In the genomic region with DNA sequence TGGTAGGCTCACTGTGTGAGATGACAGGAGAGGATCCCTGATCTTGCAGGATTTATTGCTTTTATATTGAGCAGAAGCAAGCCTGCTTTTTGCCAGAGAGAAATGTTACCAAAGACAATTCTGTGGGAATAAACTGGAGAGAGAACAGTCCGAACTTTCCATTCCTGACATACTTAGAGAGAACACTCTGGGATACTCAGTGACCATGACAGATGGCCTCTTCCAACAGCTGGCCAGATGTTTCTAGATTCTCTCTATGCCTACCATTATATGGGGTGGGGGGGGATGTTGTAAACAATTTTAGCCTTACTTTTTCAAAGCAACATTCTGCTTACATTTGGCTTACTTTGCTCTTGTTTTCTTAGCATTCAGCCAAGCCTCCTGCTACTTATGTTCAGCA, we compare ENCODE assay signal across 24 mouse cellular contexts.
"Had no signal": no experiment of that assay in that cellular context is flagged by ENCODE, and none has a peak within 500 bp of the region (broad histone marks: within the 10 kb centered on the region; RNA-seq: fewer than 3 reads in every experiment).

No protein-coding gene starts in this region.

- DNase-seq: forebrain, postnatal 0 days; gastrocnemius, postnatal 14 days; gastrocnemius, postnatal 36 days; heart, adult 11 months; heart, adult 2 months; heart, postnatal 14 days; heart, postnatal 36 days; kidney, adult 11 months; kidney, adult 2 months; kidney, adult 9 months; kidney, postnatal 14 days; kidney, postnatal 36 days; liver had no signal

- ATAC-seq: forebrain, postnatal 0 days; hindbrain, postnatal 0 days had no signal

- H3K27me3 ChIP-seq: heart, embryonic 13.5 days; heart, embryonic 15.5 days; hindbrain, embryonic 13.5 days; hindbrain, embryonic 15.5 days; kidney, embryonic 15.5 days; limb, embryonic 12.5 days had no signal

- H3K4me1 ChIP-seq: heart, embryonic 13.5 days; heart, embryonic 15.5 days; hindbrain, embryonic 13.5 days; hindbrain, embryonic 15.5 days; kidney, embryonic 15.5 days; limb, embryonic 10.5 days; limb, embryonic 12.5 days had no signal

- H3K36me3 ChIP-seq: heart, embryonic 13.5 days; heart, embryonic 15.5 days; hindbrain, embryonic 13.5 days; hindbrain, embryonic 15.5 days; kidney, embryonic 15.5 days; limb, embryonic 10.5 days; limb, embryonic 12.5 days had no signal

- H3K9me3 ChIP-seq: heart, embryonic 13.5 days; heart, embryonic 15.5 days; hindbrain, embryonic 13.5 days; hindbrain, embryonic 15.5 days; kidney, embryonic 15.5 days; limb, embryonic 10.5 days; limb, embryonic 12.5 days had no signal

- H3K27ac ChIP-seq: heart, adult 2 months; heart, embryonic 13.5 days; heart, embryonic 15.5 days; hindbrain, embryonic 13.5 days; hindbrain, embryonic 15.5 days; hindbrain, postnatal 0 days; kidney, embryonic 15.5 days; kidney, postnatal 0 days; left cerebral cortex, adult 2 months; limb, embryonic 10.5 days; limb, embryonic 12.5 days had no signal

- H3K9ac ChIP-seq: forebrain, postnatal 0 days; heart, embryonic 13.5 days; heart, embryonic 15.5 days; hindbrain, embryonic 13.5 days; hindbrain, embryonic 15.5 days; kidney, embryonic 15.5 days; limb, embryonic 12.5 days had no signal

- H3K4me2 ChIP-seq: heart, embryonic 11.5 days; heart, embryonic 13.5 days; heart, embryonic 15.5 days; hindbrain, embryonic 13.5 days; hindbrain, embryonic 15.5 days; kidney, embryonic 15.5 days; limb, embryonic 12.5 days had no signal

- H3K4me3 ChIP-seq: heart, adult 2 months; heart, embryonic 13.5 days; heart, embryonic 15.5 days; hindbrain, embryonic 13.5 days; hindbrain, embryonic 15.5 days; kidney, embryonic 15.5 days; left cerebral cortex, adult 2 months; limb, embryonic 10.5 days; limb, embryonic 12.5 days had no signal
